Mouse (Mus musculus) liver, adult 2 months (tissue): Measurements from ENCODE around the gene Lrp6. TPM values are rescaled to one million over a fixed set of nuclear protein-coding genes. Genes with fewer than 3 reads are reported as not detected.

Experiments
- DNase-seq: peaks from one replicate; pipeline ENCODE4 v3.0.0-alpha.2; 2011; ENCODE audit warnings: low read depth, low spot score; ENCODE audit errors: extremely low read depth
- H3K27ac ChIP-seq: fragments of 200-500 bp; replicated peaks from 2 replicates; pipeline ENCODE4 v1.5.1; 2012; ENCODE audit warnings: low read depth, mild to moderate bottlenecking, control low read depth, inconsistent platforms, low read length; ENCODE audit not compliant: insufficient read depth
- H3K27me3 ChIP-seq: fragments of 200-500 bp; 2 replicates; pipeline ENCODE4 v1.6.1; 2012; ENCODE audit warnings: mild to moderate bottlenecking, moderate library complexity, low read length, inconsistent platforms; ENCODE audit not compliant: control insufficient read depth, insufficient read depth
- H3K36me3 ChIP-seq: fragments of 200-500 bp; 2 replicates; pipeline ENCODE4 v1.6.1; 2012; ENCODE audit warnings: low read length, inconsistent platforms; ENCODE audit not compliant: control insufficient read depth, insufficient read depth
- H3K4me1 ChIP-seq: fragments of 200-500 bp; 2 replicates; pipeline ENCODE4 v1.6.1; 2011; ENCODE audit warnings: low read length; ENCODE audit not compliant: control insufficient read depth, insufficient read depth
- H3K4me3 ChIP-seq: fragments of 200-500 bp; 2 replicates; pipeline ENCODE4 v1.5.1; 2011; ENCODE audit warnings: low read depth, mild to moderate bottlenecking, control low read depth, low read length, moderate library complexity; ENCODE audit not compliant: insufficient read depth
- H3K79me2 ChIP-seq: fragments of 200-500 bp; 2 replicates; pipeline ENCODE4 v1.6.1; 2012; ENCODE audit warnings: inconsistent platforms, mild to moderate bottlenecking, low read length, moderate library complexity; ENCODE audit not compliant: control insufficient read depth, insufficient read depth
- H3K9ac ChIP-seq: fragments of 200-500 bp; 2 replicates; pipeline ENCODE4 v1.6.1; 2012; ENCODE audit warnings: low read depth, mild to moderate bottlenecking, control low read depth, inconsistent platforms, low read length
- CTCF ChIP-seq: fragments of 200-500 bp; IDR thresholded peaks from 2 replicates; pipeline ENCODE4 v1.5.1; 2011; ENCODE audit warnings: low read depth, low read length, control low read depth
- POLR2A ChIP-seq: fragments of 200-500 bp; IDR thresholded peaks from 2 replicates; pipeline ENCODE4 v1.6.1; 2011; ENCODE audit warnings: low read length, control low read depth; ENCODE audit not compliant: insufficient read depth; ENCODE audit errors: extremely low read depth
- WGBS: fragments of 180-500 bp; shearing (Covaris S2); methylation state at CpG from one replicate; pipeline ENCODE4 v1.1.7; 2018; 5-methylcytosine and 5-hydroxymethylcytosine counted together
- polyA plus RNA-seq: library from polyadenylated mRNA; depleted of rRNA; stranded (reverse); fragments of >200 nt; gene quantifications from 2 replicates; pipeline ENCODE4 v1.2.3, GENCODE M21; 2012
- total RNA-seq: library from RNA; depleted of rRNA; stranded (reverse); fragments of >200 nt; gene quantifications from 2 replicates; pipeline ENCODE4 v1.2.3, GENCODE M21; 2014

Gene Lrp6
- total and polyA plus RNA-seq, 2 experiments = 15.0 to 48.2 TPM

DNA sequence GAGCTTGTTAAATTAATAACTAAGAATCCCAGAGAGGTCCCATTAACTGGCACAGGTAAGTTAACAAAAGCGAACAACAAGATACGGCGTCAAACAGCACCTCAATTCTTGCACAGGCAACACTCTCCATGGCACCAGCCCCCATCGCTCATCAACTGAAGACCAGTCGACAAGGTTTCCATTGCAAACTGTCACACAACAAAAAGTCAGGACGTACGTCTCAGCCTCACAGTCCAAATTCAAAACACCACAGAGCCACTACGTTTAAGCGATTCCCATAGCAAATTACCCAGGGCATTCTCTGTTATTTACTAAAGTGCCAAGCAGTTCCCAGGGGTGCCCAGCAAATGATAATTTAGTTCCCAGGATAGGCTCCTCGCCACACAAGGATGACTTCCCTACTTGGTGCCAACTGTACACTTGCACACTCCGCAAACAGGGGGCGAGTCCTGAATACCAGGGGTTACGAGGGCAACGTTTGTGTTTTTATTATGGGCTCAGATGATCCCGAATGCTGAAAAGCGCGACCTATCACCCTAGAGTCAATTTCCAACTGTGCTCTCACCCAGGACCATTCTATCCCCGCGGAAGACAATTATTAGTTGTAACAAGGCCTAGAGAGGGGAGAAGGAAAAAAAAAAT is 1.0 kb downstream of the Lrp6 start:
- Histone ChIP-seq H3K27ac (peak overlapping the region; percentile 95), H3K79me2 (peaks cover 32% of the 10 kb centered on the region), H3K4me3 (peak overlapping the region; percentile 100), H3K9ac (peak overlapping the region; percentile 100), H3K27me3 (no peaks in the 10 kb centered on the region), H3K36me3 (no peaks in the 10 kb centered on the region), H3K4me1 (peaks cover 22% of the 10 kb centered on the region)
- TF ChIP-seq CTCF (no peak), POLR2A (no peak)
- peak; percentile 82 for DNase-seq
- WGBS = under 1% methylated on average over 19 of the region's 19 CpGs

GRCm38 (mm10) chr6:134564539-134564938 is 2.2 kb downstream of the Lrp6 start:
- H3K4me1 ChIP-seq = peaks cover 26% of the 10 kb centered on the region
- DNase-seq = peak; percentile 97

GRCm38 (mm10) chr6:134559635-134560034 is 7.1 kb downstream of the Lrp6 start:
- no peaks in the 10 kb centered on the region for H3K36me3 ChIP-seq
- peak overlapping the region; percentile 15; the same call in 1 of the 2 replicates for H3K9ac ChIP-seq
- DNase-seq = peak; percentile 68
- H3K79me2 ChIP-seq = peaks cover 41% of the 10 kb centered on the region
- TF ChIP-seq POLR2A (no peak), CTCF (no peak)
- no peak overlapping the region for H3K4me3 ChIP-seq
- no peaks in the 10 kb centered on the region for H3K27me3 ChIP-seq
- 25% methylated on average over 3 of the region's 3 CpGs for WGBS
- peak overlapping the region; percentile 26 for H3K27ac ChIP-seq
- H3K4me1 ChIP-seq = peaks cover 47% of the 10 kb centered on the region

More at GRCm38 (mm10) chr6:134564539-134564938, 2.2 kb downstream of the Lrp6 start:
- Histone ChIP-seq H3K36me3 (no peaks in the 10 kb centered on the region), H3K9ac (no peak overlapping the region), H3K27ac (no peak overlapping the region; the same call in 1 of the 2 replicates), H3K79me2 (peaks cover 35% of the 10 kb centered on the region), H3K27me3 (no peaks in the 10 kb centered on the region), H3K4me3 (peak overlapping the region; percentile 31; the same call in 1 of the 2 replicates)
- TF ChIP-seq CTCF (no peak), POLR2A (no peak)
- 15% methylated on average over 2 of the region's 2 CpGs for WGBS

GRCm38 (mm10) chr6:134558546-134559129 is 8.1 kb downstream of the Lrp6 start:
- 69% methylated on average over 8 of the region's 8 CpGs for WGBS
- no peak for TF ChIP-seq POLR2A
- TF ChIP-seq CTCF = no peak
- H3K27me3 ChIP-seq = no peaks in the 10 kb centered on the region

DNA sequence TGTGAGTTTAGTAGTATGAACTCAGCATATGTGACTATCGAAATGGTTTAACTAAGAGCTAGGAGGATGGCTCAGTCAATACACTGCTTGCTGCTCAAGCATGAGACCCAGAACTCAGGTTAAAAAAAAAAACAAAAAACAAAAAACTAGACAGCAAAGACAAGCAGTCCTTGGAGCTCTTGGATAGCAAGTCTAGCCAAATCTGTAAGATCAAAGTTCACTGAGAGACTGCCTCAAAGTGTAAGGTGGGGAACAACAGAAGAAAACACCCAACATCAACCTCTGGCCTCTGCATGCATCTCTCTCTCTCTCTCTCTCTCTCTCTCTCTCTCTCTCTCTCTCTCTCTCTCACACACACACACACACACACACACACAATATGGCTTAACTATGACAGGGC is 9.7 kb downstream of the Lrp6 start:
- no peaks in the 10 kb centered on the region for H3K27me3 ChIP-seq
- H3K4me3 ChIP-seq = no peak overlapping the region
- peaks cover 32% of the 10 kb centered on the region for H3K79me2 ChIP-seq
- peak; percentile 69 for DNase-seq
- H3K36me3 ChIP-seq = no peaks in the 10 kb centered on the region
- peaks cover 40% of the 10 kb centered on the region for H3K4me1 ChIP-seq
- 0 out of 2 replicates have a peak overlapping the region, but pooled peaks have one; percentile 12 for H3K27ac ChIP-seq
- H3K9ac ChIP-seq = no peak overlapping the region
- no peak for TF ChIP-seq CTCF
- no peak for TF ChIP-seq POLR2A
- 51% methylated on average over 1 of the region's 1 CpGs for WGBS

More at GRCm38 (mm10) chr6:134558546-134559129, 8.1 kb downstream of the Lrp6 start:
- H3K79me2 ChIP-seq = peaks cover 38% of the 10 kb centered on the region
- peaks cover 48% of the 10 kb centered on the region for H3K4me1 ChIP-seq
- H3K27ac ChIP-seq = peak overlapping the region; percentile 45; the same call in 1 of the 2 replicates
- H3K9ac ChIP-seq = no peak overlapping the region
- no peak for DNase-seq
- no peaks in the 10 kb centered on the region for H3K36me3 ChIP-seq
- no peak overlapping the region for H3K4me3 ChIP-seq
